Mouse (Mus musculus) CD8-positive naive resting alpha-beta T cell, adult 2 months (primary cell): ENCODE measurements at regions not wholly inside any gene's neighbourhood (a gene's known extent, or its start where the extent isn't known, plus 50 kb on each side); places are given as distances from the start of the nearest gene placed in this dataset.

ENCODE experiments used
- DNase-seq, 2 experiments: peaks; one replicate each; pipeline ENCODE4 v3.0.0; 2022; ENCODE audit warnings: low read depth in 2 of 2, low spot score in 2 of 2

GRCm38 (mm10) chr15:42297430-42297829 is 2163.3 kb downstream of the 9330182O14Rik start:
- no peak for DNase-seq

GRCm38 (mm10) chr15:42301956-42302355 is 2167.8 kb downstream of the 9330182O14Rik start:
- DNase-seq: no peak

DNA sequence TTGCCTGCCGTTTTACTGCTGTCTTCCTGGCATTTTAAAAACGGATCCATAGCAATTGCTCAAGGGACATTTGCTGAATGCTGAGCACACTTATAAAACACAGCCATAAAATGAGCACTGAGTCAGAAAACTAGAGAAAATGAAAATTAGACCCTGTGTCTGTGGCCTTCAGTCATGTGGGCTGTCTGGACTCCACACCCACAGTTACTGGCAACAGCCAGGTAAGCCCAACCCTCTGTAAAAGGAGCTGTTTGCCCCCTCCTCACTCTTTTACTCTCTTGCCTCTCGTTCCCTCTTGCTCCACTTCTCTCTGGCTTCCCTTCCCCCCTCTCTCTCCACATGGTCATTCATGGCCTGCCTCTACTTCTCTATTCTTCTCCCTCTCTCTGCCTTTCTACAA is 2169.9 kb downstream of the 9330182O14Rik start:
- no peak for DNase-seq

GRCm38 (mm10) chr15:42309586-42309985 is 2175.4 kb downstream of the 9330182O14Rik start:
- DNase-seq: no peak

DNA sequence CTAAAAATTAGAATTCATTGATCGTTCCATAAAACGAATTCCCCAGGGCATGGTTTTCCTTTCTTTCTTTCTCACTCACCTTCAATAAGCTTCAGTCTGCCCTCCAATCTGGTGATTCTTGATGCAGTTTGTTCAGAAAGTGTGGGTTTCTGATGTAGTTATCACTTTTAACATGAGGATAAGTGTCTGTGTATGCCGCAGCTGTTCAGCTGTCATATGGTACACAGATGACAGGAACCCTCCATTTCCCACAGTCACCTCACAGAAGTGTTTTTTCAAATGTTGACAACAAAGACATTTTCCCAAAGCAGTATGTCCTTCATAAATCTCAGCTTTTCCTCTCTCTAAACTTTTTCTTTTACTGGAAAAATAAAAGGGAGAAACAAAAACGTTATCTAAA is 2177.0 kb downstream of the 9330182O14Rik start:
- DNase-seq: no peak

DNA sequence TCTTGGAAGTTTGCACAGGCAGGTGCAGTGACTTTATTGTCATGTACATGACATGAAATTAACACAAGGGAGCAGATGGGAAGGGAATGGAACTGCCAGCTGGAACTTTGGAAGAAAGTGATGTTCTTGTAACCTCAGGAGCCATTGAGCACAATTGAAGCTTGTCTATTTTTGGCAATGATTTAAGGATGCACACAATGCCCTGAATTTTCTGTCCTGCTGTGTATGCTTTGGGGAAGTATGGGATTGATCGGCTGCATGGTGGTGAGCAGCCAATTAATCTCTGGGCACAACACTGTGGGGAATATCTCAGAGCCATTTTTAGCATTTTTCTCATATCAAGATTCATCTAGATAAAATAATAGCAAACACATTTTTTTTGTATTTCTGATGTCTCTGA is 2186.2 kb downstream of the 9330182O14Rik start:
- DNase-seq: no peak

DNA sequence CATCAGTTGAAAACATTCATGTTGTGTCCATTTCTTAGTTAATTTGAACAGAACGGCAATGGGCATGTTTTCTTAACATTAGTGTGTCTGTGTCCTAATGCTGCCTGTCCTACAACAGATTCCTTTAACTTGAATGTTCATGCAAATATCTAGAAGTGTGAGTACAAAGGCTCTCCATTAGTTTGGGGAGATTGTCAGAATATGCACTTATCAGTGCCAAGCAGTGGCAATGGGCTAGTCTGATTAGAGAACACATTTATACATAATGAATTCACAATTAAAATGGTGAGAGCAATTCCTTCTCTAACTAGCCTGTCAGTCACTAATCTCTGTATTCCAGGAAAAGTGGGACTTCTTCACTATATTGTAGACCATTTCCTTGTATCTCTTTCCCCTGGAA is 2188.8 kb downstream of the 9330182O14Rik start:
- DNase-seq: no peak

DNA sequence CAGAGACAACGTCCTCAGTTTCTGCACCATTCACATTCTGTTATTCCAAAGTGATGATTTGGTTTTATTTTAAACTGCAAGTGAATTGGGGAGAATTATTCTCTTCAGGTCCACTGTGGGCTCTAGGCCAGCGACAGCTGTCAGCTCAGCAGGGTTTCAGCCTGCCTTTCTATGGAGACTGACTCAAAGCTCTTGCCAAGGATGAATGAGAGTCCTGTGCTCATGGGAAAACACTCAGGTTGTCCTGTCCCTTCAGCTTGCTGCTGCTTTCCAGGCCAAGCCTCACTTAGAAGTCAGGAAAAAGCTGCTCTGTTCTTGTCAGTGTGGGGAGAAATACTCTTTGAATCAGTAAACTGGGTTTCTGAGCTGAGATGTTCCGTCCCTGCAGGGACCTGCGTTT is 2191.1 kb downstream of the 9330182O14Rik start:
- no peak for DNase-seq

DNA sequence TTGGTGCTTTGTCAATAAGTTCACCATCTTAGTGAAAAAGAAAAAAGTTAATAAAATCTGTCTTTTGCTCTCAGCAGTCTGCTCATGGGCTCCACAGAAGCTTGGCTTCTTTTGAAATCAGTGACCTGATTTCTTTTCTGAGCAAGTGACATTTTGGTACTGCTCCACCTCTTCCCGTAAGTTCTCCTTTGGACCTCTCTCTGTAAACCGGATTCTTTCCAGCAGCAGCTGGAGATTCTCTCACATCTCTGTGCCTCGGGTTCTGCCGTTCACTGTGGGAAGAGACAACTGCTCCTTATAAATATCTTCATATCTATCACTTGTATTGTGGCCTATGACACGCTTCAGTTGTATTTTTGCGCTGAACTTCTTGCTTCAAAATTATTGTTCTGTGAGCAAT is 2194.4 kb downstream of the 9330182O14Rik start:
- DNase-seq: no peak

DNA sequence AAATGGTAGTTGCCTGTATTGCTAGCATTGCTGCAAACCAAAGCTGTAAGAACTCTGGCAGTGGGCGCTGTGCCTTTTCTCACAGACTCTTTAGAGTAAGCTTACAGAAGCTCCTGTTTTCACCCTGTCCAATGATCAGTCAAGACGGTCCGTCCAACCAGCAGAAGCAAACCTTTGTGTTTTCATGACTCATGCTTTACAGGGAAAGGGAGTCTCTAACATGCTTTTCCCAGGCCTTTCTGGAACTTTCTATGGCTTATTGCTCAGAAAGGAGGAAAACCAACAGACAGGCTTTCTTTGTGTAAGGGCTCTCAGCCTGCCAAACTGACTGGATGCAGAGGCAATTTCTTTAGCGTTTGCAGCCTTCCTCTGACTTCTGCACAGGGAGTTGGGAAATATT is 2195.6 kb downstream of the 9330182O14Rik start:
- DNase-seq: no peak

DNA sequence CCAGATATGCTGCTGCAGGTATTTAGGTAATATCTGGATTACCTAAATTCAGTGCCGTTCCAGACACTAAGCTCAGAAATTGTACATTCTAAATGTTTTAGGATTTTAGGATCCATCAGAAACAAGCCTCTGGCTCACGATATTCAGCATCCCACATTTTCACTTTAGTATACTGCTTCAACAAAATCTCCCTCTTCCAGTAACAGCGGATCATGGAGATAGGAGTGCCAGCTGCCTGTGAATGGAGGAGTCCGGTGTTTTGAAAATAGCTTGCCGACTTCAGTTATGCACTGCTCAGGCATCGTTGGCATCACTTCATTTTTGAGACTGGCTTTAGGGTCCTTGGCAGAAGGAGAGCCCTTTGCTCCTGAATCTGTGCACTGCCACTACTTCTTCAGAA is 2199.5 kb downstream of the 9330182O14Rik start:
- no peak for DNase-seq

GRCm38 (mm10) chr15:42346131-42346530 is 2212.0 kb downstream of the 9330182O14Rik start:
- no peak for DNase-seq

GRCm38 (mm10) chr15:42361871-42362270 is 2227.7 kb downstream of the 9330182O14Rik start:
- DNase-seq: no peak

DNA sequence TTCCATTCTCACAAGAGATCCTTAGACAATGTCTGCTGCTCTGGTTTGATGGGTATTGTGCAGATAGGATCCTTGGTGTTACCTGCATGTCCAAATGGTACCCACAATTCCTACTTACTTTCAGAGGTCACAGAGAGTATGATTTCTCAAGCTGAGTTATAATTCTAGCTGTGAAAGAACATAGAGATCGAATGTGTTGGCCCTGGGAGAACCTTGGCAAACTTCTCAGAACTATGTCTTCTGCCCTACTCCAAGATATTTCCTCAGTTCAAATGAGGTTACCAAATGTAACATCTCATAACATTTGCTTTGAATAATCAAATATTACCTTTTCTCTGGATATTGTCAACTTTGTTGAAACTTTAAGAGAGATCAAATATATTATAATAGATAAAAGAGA is 2230.8 kb downstream of the 9330182O14Rik start:
- DNase-seq: no peak

- DNase-seq: no peak
Observed at GRCm38 (mm10) chr15:42366796-42367195, 2232.6 kb downstream of the 9330182O14Rik start.

DNA sequence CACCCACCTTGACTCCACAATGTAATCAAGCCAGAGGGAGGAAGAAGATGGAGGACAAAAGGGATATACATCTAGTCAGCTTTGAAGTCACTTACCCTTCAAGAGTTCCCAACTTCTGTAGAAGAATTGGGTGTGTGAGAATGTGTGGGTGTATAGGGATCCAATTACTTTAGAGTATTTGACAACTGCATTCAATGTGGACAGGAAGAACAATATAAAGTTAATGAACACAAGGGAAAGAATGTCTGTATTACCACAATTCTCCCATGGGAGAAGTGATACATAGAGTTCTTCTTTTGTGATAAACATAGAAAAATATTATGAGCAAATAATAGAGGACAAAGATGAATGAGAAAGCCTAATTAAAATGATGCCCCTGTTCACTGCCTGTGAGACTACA is 2235.4 kb downstream of the 9330182O14Rik start:
- no peak for DNase-seq

DNA sequence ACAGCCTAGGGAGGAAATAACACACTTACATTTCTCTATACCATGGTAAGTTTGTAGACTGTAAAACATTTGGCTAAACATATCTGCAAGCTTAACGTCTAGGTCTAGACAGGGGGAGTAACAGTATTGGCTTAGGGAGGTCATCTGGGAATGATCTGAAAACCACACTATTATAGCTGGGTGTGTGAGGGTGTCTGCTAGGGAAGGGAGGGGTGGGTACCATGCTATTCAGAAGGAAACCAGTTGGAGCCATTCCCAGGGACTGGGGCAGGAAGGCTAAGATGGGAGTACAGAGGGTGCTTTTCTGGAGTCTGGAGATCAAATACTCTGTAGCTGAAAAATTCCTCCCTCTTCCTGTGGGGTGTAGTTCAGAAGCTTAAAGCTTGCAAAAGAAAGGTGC is 2235.9 kb downstream of the 9330182O14Rik start:
- no peak for DNase-seq

GRCm38 (mm10) chr15:42372704-42373286 is 2238.6 kb downstream of the 9330182O14Rik start:
- no peak for DNase-seq
